Mouse (Mus musculus): Measurements from ENCODE around the gene Ulk4.

Gene Ulk4

DNA sequence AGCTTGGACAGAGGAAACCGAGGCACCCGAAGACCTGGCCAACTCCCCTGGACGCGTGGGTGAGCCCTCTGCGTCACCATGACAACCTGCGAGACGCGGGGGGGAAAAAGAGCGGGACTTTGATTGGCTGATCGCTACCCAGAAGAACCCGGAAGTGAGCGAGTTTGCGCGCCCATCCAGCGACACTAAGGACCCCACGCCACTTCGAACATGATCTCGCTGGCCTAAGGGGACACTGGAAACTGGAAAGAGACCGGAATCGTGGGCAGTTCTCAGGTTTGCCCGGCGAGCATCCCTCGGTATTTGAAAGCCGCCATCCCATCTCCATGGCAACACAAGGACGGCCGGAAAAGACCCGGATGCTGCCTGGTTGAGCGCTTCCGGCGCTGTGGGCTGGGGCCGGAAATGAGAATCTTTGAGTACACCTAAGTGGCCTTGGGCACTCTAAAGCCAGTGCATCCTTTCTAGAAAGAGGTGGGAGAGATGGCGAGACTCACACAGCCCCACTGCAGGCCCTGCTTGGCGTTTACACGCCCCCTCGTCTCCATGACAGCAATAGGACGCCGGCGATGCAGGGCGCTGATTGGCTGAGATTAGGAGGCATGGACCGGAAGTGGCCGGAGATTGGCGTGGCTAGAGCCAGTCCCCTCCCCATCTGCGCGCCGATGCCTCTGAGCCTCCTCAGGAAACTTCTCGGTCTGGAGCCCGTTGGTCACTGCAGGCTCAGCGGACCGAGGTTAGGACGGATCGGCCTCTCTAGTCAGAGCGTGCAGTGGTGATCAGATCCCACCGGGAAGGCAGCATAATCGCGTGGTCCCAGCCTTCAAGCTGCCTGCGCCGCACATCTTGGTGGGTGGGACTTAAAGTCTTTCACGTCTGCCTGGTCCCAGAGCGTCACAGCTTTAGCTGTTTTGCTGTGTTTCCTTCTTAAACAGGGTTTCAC is at the start of gene Ulk4:
TSS of gene Ulk4 (minus strand) at position 80 of the 943 bp plus-strand sequence.
- peak; percentile 95 for DNase-seq

DNA sequence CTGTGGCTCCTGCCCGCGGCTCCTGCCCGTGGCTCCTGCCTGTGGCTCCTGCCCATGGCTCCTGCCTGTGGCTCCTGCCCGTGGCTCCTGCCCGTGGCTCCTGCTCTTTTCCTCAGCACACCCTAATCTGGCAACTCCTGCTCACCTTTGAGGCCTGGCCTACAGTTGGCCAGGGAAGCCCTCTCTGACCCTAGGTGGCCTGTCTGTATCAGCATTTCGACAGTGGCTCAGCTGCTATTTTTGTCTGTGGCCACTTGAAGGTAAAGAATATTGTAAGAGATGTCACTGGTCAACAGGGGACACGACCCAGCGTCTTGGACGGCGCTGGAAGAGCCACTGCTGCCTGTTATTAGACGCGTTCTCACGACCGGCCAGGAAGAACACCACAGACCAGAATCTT is 45.0 kb upstream of the Ulk4 start:
- DNase-seq: no peak

DNA sequence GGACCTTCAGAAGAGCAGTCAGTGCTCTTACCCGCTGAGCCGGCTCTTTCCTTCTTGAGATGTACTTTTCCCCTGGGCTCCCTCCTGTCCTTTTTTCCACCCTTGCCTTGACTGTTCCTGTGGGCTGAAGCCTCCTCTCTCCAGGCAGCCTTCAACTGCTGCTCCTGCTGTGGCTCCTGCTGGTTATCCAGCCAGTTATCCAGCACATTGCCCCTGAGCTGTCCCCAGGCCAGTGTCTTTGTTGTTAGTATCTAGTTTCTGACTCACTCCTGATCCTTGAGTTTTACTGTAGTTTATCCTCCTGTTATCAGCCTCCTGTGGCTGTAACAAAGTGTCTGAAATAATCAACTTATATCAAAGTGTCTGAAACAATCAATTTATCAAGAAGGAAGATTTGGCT is 44.1 kb upstream of the Ulk4 start:
- no peak for DNase-seq

GRCm38 (mm10) chr9:121320433-121320832 is 43.4 kb upstream of the Ulk4 start:
- no peak for DNase-seq

GRCm38 (mm10) chr9:121319323-121319966 is 42.4 kb upstream of the Ulk4 start:
- DNase-seq: no peak

GRCm38 (mm10) chr9:121316621-121317405 is 39.8 kb upstream of the Ulk4 start:
- peak; percentile 36 for DNase-seq

GRCm38 (mm10) chr9:121315901-121316595 is 39.1 kb upstream of the Ulk4 start:
- no peak for DNase-seq

GRCm38 (mm10) chr9:121314541-121315152 is 37.6 kb upstream of the Ulk4 start:
- no peak for DNase-seq

GRCm38 (mm10) chr9:121313656-121314374 is 36.8 kb upstream of the Ulk4 start:
- peak; percentile 81 for DNase-seq

DNA sequence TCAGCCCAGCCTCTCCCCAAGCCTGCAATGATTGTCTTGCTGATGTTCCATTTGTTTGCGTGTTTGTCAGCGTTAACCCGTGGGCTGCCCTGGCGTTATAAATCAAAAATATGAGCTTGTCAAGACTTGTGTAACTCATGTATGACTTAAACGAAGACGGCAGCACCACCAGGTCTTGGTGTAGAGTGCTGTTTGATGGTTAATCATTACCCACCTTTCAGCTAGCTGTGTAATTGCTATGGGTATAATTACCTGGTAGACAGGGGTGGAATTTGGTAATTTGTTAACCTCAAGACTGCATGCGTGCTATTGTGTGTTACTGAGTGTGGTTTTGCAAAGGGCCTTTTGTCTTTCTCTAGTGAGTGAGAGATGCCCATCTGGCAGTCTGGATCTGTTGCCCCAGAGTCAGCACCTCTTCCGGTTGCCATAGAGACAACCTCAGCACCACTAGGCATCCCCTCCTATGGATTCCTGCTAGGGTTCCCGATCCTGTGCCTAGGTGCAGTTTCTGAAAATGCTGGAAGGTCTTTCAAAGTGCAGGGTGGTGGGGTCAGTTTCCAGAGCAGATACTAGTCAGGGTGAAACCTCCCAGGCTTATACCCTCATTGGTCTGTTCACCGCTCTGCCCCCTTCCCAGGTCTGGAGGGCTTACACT is 35.4 kb upstream of the Ulk4 start:
- peak; percentile 58 for DNase-seq

DNA sequence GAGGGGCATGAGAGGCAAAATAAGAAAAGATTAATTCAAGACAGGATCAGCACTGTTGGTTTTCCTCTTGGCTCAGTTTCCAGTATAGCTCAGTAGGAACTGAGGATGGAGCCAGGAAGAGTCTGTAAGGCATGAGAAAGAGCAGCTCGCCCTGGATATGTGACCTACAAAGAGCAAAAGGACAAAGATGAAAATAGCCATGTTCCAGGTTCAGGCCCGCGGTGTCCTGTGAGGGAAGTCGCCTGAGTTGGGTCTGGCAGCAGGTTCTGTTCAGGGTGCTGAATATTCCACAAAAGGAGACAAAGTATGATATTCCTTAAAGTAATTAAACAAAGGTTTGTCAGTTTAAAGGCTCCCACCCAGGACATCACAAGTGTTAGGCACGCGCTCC is 34.8 kb upstream of the Ulk4 start:
- DNase-seq: no peak

DNA sequence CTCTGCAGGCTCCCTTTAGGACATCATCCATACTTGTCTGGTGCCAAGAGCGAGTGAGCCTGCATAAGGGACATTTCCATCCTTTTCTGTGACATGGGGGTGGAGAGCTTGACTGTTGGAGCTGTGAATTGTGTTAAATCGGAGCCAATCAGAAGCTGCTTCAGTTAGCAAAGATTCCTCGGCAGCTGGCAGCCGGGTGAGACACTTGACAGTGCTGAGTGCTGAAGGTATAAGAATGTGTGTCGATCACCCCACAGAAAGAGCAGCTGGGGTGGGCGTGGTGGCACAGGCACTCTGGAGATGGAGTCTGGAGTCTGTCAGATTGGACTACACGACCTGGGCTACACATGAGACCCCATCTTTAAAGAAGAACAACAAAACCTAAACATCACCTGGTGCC is 33.5 kb upstream of the Ulk4 start:
- DNase-seq: no peak

DNA sequence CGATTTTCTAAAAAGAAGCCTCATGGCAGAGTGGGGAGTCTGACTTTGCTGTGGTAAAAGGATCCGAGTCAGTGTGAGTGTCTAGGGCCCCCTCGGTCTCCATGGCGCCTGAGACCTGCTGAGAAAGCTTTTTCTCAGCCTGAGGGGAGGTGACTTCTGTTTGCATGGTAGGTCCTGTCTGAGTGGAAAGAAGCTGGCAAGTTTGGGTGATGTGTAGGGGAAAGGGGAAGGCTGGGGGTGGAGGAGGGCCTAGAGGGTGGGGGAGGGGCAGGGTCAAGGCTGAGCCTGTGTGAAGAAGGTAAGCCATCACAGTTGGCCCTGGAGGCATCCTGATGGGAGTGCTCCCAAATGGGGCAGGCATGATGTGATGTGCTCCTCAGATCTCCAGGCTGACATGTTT is 32.3 kb upstream of the Ulk4 start:
- DNase-seq: no peak

GRCm38 (mm10) chr9:121305456-121305855 is 28.5 kb upstream of the Ulk4 start:
- DNase-seq: no peak

DNA sequence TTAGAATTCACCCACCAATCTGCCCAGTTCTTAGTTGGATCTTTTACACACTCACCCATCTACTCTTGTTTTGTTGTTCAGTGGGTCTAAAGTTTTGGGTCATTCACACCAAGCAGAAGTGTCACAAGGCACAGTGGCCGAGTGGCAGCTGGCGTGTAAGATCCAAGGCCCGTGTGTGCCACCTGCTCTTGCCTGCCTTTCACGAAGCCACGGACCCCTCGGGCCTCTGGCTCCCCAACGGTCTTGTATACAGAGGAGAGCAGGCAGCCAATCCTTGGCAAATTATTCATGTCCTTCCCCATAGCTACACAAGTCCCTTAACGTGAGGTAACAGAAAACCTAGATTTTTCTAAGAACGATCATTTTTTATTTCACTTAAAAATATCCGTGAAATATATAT is 27.5 kb upstream of the Ulk4 start:
- DNase-seq: no peak

GRCm38 (mm10) chr9:121303748-121304147 is 26.8 kb upstream of the Ulk4 start:
- no peak for DNase-seq

GRCm38 (mm10) chr9:121303086-121303485 is 26.1 kb upstream of the Ulk4 start:
- no peak for DNase-seq

- DNase-seq: no peak
Measured at GRCm38 (mm10) chr9:121302543-121302942, 25.5 kb upstream of the Ulk4 start.

- DNase-seq: no peak
Measured at GRCm38 (mm10) chr9:121301041-121301920, 24.3 kb upstream of the Ulk4 start.

GRCm38 (mm10) chr9:121299976-121300570 is 23.1 kb upstream of the Ulk4 start:
- no peak for DNase-seq
